Mouse (Mus musculus) lung, adult 2 months (tissue): Measurements from ENCODE around the gene Akr1d1.

Source experiments
- CTCF ChIP-seq: fragments of 200-500 bp; IDR thresholded peaks from 2 replicates; pipeline ENCODE4 v1.5.1; 2011; ENCODE audit warnings: mild to moderate bottlenecking, low read length, control low read depth; ENCODE audit not compliant: insufficient read depth
- POLR2A ChIP-seq: fragments of 200-500 bp; IDR thresholded peaks from 2 replicates; pipeline ENCODE4 v1.6.1; 2011; ENCODE audit warnings: low read depth, mild to moderate bottlenecking, control low read depth, low read length, borderline replicate concordance; ENCODE audit errors: extremely low read depth

DNA sequence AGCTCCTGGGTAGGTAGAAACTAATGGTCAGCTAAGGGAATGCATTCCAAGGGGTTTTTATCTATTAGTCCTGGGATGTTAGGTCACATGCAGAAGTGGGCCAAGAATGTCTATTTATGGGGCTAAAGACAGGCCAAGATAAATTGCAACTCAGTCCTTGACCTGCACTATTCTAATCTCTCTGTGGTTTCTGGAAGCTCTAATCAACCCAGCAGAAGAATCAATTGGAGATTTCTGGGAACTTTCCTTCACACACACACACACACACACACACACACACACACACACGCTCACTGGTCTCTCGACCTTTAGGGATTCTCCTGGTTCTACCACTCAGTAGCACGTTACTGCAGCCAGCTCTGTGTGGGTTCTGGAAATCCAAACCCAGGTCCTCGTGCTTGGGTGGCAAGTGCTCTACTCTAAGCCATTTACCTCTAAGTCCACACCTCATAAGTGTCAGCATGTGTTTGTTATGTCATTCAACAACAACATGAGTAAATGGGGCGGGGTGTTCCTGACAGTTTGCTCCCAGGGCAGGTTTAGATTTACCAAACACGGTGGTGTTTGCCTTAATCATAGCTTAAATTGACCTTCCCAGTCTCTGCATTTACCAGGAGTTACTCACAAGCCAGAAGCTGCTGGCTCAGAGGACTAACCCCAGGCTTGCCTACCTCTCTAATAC lies 82.8 kb downstream of the Akr1d1 start:
- no peak for TF ChIP-seq CTCF
- no peak for TF ChIP-seq POLR2A
